Mouse (Mus musculus) ovary, postnatal 10 days (tissue): ENCODE results near the gene Trnt1.

ENCODE experiments used
- DNase-seq: peaks from one replicate; pipeline ENCODE4 v3.0.0; 2022; ENCODE audit warnings: low spot score

Trnt1 gene

GRCm38 (mm10) chr6:106787138-106787537, 18.2 kb downstream of the Trnt1 start:
- no peak for DNase-seq

GRCm38 (mm10) chr6:106791429-106791828, 22.5 kb downstream of the Trnt1 start:
- no peak for DNase-seq

- no peak for DNase-seq
Measured at GRCm38 (mm10) chr6:106792486-106792885, 23.6 kb downstream of the Trnt1 start.

GRCm38 (mm10) chr6:106793088-106793487, 24.2 kb downstream of the Trnt1 start:
- no peak for DNase-seq

GRCm38 (mm10) chr6:106793621-106794020, 24.7 kb downstream of the Trnt1 start:
- DNase-seq, result no peak

GRCm38 (mm10) chr6:106794094-106794814, 25.3 kb downstream of the Trnt1 start:
- DNase-seq, result no peak

GRCm38 (mm10) chr6:106799333-106800226, 30.7 kb downstream of the Trnt1 start, which contains the start of gene Crbn:
Gene Crbn, minus strand, starts transcription at chr6:106800077.
- DNase-seq, result peak; percentile 89

GRCm38 (mm10) chr6:106800227-106800557, 31.3 kb downstream of the Trnt1 start:
- DNase-seq, result no peak

- no peak for DNase-seq
Measured at GRCm38 (mm10) chr6:106804904-106805303, 36.0 kb downstream of the Trnt1 start.

- DNase-seq, result no peak
Measured at GRCm38 (mm10) chr6:106809161-106809560, 40.2 kb downstream of the Trnt1 start.

GRCm38 (mm10) chr6:106810686-106811085, 41.8 kb downstream of the Trnt1 start:
- DNase-seq, result no peak

- no peak for DNase-seq
Measured at GRCm38 (mm10) chr6:106819246-106819645, 50.3 kb downstream of the Trnt1 start.

GRCm38 (mm10) chr6:106819906-106820305, 51.0 kb downstream of the Trnt1 start:
- no peak for DNase-seq

GRCm38 (mm10) chr6:106820566-106820965, 51.6 kb downstream of the Trnt1 start:
- no peak for DNase-seq

- no peak for DNase-seq
Measured at GRCm38 (mm10) chr6:106822329-106822728, 53.4 kb downstream of the Trnt1 start.
